Mouse (Mus musculus): ENCODE measurements around the gene Nipal3. TPM values are rescaled to one million over a fixed set of nuclear protein-coding genes. Genes with fewer than 3 reads are reported as not detected.

The Nipal3 gene
- total and polyA plus RNA-seq, 3 experiments: 4.0 to 12.0 (median 6.4) TPM

DNA sequence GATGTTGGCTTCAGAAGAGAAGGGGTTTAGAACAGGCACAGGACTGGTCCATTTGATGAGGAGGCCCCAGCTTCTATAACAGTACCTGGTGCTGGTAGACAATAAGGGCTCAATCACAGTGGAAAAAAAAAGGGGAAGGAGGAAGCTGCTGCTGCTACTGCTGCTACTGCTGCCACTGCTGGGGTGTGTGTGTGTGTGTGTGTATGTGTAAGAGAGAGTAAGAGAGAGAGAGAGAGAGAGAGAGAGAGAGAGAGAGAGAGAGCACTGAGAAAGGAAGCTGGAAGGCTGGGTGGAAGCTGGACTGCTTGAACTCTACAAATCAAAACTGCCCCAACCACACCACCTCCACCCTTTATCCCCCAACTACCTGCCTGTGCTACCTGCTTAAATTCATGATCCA is 56.9 kb downstream of the Nipal3 start:
- dilution Hi-C loops (cut with MboI; ENCODE audit: extremely low pct_ligation_motif_present, extremely low pct_unique_long_range_greater_than_20kb, low sequenced_read_pairs): no loop called here
- Histone ChIP-seq H3K27ac (ENCODE audit: insufficient read depth, low read depth) (no peak overlapping the region), H3K9me3 (replicated peaks; ENCODE audit: low read length) (no peaks in the 10 kb centered on the region), H3K36me3 (replicated peaks in 1 of 2; ENCODE audit: control insufficient read depth in 1 of 2, insufficient read depth in 1 of 2, low read length in 1 of 2) (no peaks in the 10 kb centered on the region), H3K4me1 (ENCODE audit: control insufficient read depth in 1 of 2, insufficient read depth in 2 of 2) (peaks cover 0 to 35% of the 10 kb centered on the region in 2 experiments; a peak in 2 of 4 replicates), H3K4me3 (replicated peaks in 1 of 3; ENCODE audit: low read depth in 2 of 3, low read length in 2 of 3, poor library complexity in 1 of 3) (no peak overlapping the region), H3K27me3 (replicated peaks) (peaks cover 3% of the 10 kb centered on the region), H3K9ac (ENCODE audit: insufficient read depth, low read depth) (no peak overlapping the region), H3K79me2 (replicated peaks; ENCODE audit: control insufficient read depth, extremely low read depth, insufficient read depth, poor library complexity, severe bottlenecking) (no peaks in the 10 kb centered on the region), H3K4me2 (ENCODE audit: insufficient read depth, low read depth, poor library complexity, severe bottlenecking) (no peak overlapping the region)
- peak; percentile 32 for DNase-seq (ENCODE audit: extremely low read depth)
- in situ Hi-C loops (cut with MboI; ENCODE audit: low pct_ligation_motif_present, low pct_unique_long_range_greater_than_20kb, low sequenced_read_pairs): no loop called here
- TF ChIP-seq TCF12 (IDR thresholded peaks at IDR 0.05; ENCODE audit: low read depth, low read length) (no peak), MAZ (IDR thresholded peaks at IDR 0.05; ENCODE audit: low read depth, low read length) (no peak), ELF1 (IDR thresholded peaks at IDR 0.05; ENCODE audit: low read depth, low read length) (0 out of 2 replicates have a peak, but pooled peaks have one; percentile 25)

DNA sequence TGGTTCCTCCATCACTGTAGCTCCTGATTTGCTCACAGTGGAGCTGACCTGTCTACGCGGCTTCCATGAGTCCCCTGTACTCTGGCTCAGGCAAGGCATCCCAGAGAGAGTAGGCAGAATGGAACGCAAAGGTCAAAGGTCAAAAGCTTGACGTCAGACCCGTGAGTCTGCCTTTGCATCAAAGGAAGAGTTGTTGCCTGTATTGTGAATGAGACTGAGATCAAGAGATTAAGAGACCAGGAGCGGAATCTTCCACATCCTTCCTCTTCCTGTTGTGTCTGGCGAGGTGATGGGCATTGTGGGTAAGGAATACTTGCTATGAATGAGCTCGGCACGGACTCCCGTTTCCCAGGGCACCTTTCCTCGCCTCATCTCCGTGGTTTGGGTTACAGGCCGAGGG is 58.5 kb downstream of the Nipal3 start:
- Histone ChIP-seq H3K27ac (ENCODE audit: insufficient read depth, low read depth) (no peak overlapping the region), H3K9ac (ENCODE audit: insufficient read depth, low read depth) (no peak overlapping the region), H3K4me1 (ENCODE audit: control insufficient read depth in 1 of 2, insufficient read depth in 2 of 2) (peaks cover 0 to 36% of the 10 kb centered on the region in 2 experiments; a peak in 2 of 4 replicates), H3K4me3 (replicated peaks in 1 of 3; ENCODE audit: low read depth in 2 of 3, low read length in 2 of 3, poor library complexity in 1 of 3) (no peak overlapping the region), H3K36me3 (replicated peaks in 1 of 2; ENCODE audit: control insufficient read depth in 1 of 2, insufficient read depth in 1 of 2, low read length in 1 of 2) (no peaks in the 10 kb centered on the region), H3K79me2 (replicated peaks; ENCODE audit: control insufficient read depth, extremely low read depth, insufficient read depth, poor library complexity, severe bottlenecking) (no peaks in the 10 kb centered on the region), H3K4me2 (ENCODE audit: insufficient read depth, low read depth, poor library complexity, severe bottlenecking) (no peak overlapping the region), H3K27me3 (replicated peaks) (peaks cover 3% of the 10 kb centered on the region), H3K9me3 (replicated peaks; ENCODE audit: low read length) (no peaks in the 10 kb centered on the region)
- in situ Hi-C loops (cut with MboI; ENCODE audit: low pct_ligation_motif_present, low pct_unique_long_range_greater_than_20kb, low sequenced_read_pairs): no loop called here
- dilution Hi-C loops (cut with MboI; ENCODE audit: extremely low pct_ligation_motif_present, extremely low pct_unique_long_range_greater_than_20kb, low sequenced_read_pairs): no loop called here
- no peak for TF ChIP-seq POLR2AphosphoS2 (IDR thresholded peaks at IDR 0.05; ENCODE audit: low read depth, low read length)
- no peak for TF ChIP-seq MAX (IDR thresholded peaks at IDR 0.05; ENCODE audit: low read length)
- no peak for TF ChIP-seq USF2 (conservative IDR thresholded peaks at IDR 0.05; ENCODE audit: low read depth, low read length)
- TF ChIP-seq GABPA (IDR thresholded peaks at IDR 0.05; ENCODE audit: insufficient replicate concordance, low read depth, low read length): no peak
- TF ChIP-seq POLR2A (IDR thresholded peaks at IDR 0.05; ENCODE audit: low read depth, low read length): no peak
- no peak for TF ChIP-seq ZMIZ1 (IDR thresholded peaks at IDR 0.05; ENCODE audit: low read depth, low read length)
- TF ChIP-seq SMC3 (IDR thresholded peaks at IDR 0.05; ENCODE audit: low read depth, low read length): no peak
- TF ChIP-seq MXI1 (IDR thresholded peaks at IDR 0.05; ENCODE audit: low read depth, low read length): no peak
- no peak for TF ChIP-seq KAT2A (IDR thresholded peaks at IDR 0.05; ENCODE audit: insufficient replicate concordance, low read length)
- TF ChIP-seq IRF4 (IDR thresholded peaks at IDR 0.05; ENCODE audit: low read depth, low read length): no peak
- TF ChIP-seq NRF1 (IDR thresholded peaks at IDR 0.05; ENCODE audit: low read depth, low read length): no peak
- no peak for TF ChIP-seq CHD1 (IDR thresholded peaks at IDR 0.05; ENCODE audit: low read depth, low read length)
- TF ChIP-seq ETS1 (conservative IDR thresholded peaks at IDR 0.05; ENCODE audit: low read depth, low read length): no peak
- no peak for TF ChIP-seq HCFC1 (IDR thresholded peaks at IDR 0.05; ENCODE audit: low read depth, low read length)
- TF ChIP-seq USF1 (IDR thresholded peaks at IDR 0.05; ENCODE audit: low read depth, low read length): no peak
- DNase-seq (ENCODE audit: extremely low read depth): no peak

Data from CH12.LX (cell line).